Mouse (Mus musculus) embryonic stem cell, embryonic (primary cell): Measurements from ENCODE around the gene Ttll9.

Source experiments
- CTCF ChIA-PET, 4 experiments: fragments of 300-600 bp in 2 of 4; fragments of 350-600 bp in 2 of 4; sonication (Branson Sonifier 250); formaldehyde crosslinking; loops; one replicate each; lab custom pipeline; 2022; ENCODE audit warnings: inconsistent platforms in 2 of 4; lab: Charles Lee
- POLR2A ChIA-PET, 4 experiments: fragments of 300-600 bp in 2 of 4; fragments of 350-600 bp in 2 of 4; sonication (Branson Sonifier 250); formaldehyde crosslinking; loops; one replicate each; lab custom pipeline; 2022; ENCODE audit warnings: antibody characterized with exemption in 4 of 4, inconsistent platforms in 1 of 4; lab: Charles Lee

The Ttll9 gene

GRCm38 (mm10) chr2:152958116-152958515, 4.2 kb upstream of the Ttll9 start:
- ChIA-PET POLR2A (interaction anchor here in 2 of 4 experiments (0.5 to 1.2 kb wide), 3 partner anchors 14 to 440 kb away, joined by 3 to 5 read pairs (median 4); no protein-coding TSS in a partner anchor), CTCF (interaction anchor here in 2 of 4 experiments (0.6 to 1.6 kb wide), 6 partner anchors 18 to 849 kb away, joined by 3 to 4 read pairs (median 3); no protein-coding TSS in a partner anchor)

DNA sequence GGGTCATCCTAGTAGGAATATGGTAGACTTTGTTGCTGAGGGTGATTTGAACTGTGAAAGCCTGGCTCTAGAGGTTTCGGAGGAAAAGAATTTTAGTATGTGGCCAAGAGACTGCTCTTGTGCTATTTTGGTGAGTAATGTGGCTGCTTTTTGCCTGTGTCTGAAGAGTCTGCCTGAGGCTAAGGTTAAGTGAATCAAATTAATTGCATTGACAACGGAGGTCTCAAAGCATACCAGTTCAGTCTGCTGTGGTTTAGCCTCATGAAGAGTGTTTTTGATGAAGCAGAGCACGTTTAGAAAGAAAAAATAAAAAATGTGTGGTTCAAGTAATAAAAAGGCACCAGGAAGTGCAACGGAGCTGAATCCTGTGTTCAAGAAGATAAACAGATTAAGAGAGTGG, 3.3 kb downstream of the Ttll9 start:
- CTCF ChIA-PET, result no interaction called here

DNA sequence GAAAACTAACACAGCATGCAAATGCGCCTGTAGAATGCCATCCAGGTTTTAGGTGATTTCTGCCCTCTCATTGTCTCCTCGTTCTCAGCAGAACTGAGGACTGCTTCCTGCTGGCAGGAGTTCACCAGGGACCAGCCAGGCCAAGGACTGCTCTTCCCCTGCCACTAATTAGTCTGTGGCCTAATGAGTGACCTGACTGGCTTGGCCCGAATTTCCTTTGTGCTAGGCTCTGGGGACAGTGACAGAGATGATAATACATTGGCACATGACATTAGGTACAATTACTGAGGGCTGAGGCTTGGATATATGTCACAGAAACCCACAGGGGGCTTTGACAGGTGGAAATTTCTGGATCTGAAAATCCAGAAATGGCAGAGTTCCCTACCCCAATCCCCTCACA, 14.7 kb downstream of the Ttll9 start:
- ChIA-PET CTCF (no interaction called here), POLR2A (no interaction called here)

More for the DNA sequence above, 3.3 kb downstream of the Ttll9 start:
- POLR2A ChIA-PET, result interaction anchor here in 2 of 4 experiments (0.5 to 0.6 kb wide), 2 partner anchors 8 to 381 kb away, joined by 3 to 4 read pairs; no protein-coding TSS in a partner anchor

DNA sequence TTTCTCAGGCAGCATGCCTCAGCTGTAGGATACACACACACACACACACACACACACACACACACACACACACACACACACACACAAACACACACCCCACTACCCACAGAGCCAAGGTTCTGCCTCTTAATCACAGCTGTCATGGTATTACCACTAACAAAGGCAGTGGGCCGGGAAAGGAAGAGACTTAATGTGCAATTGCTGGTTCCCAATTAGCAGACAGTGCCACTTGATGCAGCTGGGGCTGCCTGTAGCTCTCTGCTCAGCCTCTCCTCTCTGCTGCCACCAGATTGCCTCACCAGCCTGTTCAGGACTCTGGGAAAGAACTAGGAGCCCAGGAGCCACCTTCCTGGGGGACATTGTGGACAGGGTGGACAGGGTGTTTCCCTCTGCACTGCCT, 23.3 kb downstream of the Ttll9 start:
- CTCF ChIA-PET, result interaction anchor here in 1 of 4 experiments (0.6 kb wide), 1 partner anchor 87 kb away, joined by 6 read pairs; no protein-coding TSS in a partner anchor
- POLR2A ChIA-PET, result interaction anchor here in 1 of 4 experiments (1.7 kb wide), 1 partner anchor 29 kb away, joined by 3 read pairs; no protein-coding TSS in a partner anchor

DNA sequence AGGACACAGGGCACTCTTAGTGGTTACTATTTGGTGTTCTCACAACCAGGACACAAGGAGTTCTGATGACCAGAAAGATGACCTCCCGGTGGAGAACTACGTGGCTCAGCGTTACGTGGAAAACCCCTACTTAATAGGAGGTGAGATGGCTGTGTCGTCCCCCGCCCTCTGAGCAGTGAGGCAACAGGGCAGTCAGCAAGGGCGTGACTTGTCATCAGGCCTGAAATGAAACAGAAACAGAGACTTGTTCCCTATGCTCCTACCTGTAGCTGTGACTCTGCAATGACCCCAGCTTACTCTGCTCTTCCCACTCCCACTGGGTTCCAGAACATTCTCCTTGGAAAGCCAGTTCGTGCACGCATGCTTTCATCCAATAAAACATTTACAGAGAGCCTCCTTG, 29.2 kb downstream of the Ttll9 start:
- POLR2A ChIA-PET, result interaction anchor here in 1 of 4 experiments (1.1 kb wide), 1 partner anchor 352 kb away, joined by 3 read pairs; no protein-coding TSS in a partner anchor
- CTCF ChIA-PET, result interaction anchor here in 1 of 4 experiments (2.0 kb wide), 1 partner anchor 8 kb away, joined by 4 read pairs; no protein-coding TSS in a partner anchor

GRCm38 (mm10) chr2:152997046-152997445, 34.8 kb downstream of the Ttll9 start:
- POLR2A ChIA-PET, result interaction anchor here in 3 of 4 experiments (0.6 to 1.3 kb wide), 5 partner anchors 9 to 88 kb away, joined by 3 to 4 read pairs (median 3); no protein-coding TSS in a partner anchor

DNA sequence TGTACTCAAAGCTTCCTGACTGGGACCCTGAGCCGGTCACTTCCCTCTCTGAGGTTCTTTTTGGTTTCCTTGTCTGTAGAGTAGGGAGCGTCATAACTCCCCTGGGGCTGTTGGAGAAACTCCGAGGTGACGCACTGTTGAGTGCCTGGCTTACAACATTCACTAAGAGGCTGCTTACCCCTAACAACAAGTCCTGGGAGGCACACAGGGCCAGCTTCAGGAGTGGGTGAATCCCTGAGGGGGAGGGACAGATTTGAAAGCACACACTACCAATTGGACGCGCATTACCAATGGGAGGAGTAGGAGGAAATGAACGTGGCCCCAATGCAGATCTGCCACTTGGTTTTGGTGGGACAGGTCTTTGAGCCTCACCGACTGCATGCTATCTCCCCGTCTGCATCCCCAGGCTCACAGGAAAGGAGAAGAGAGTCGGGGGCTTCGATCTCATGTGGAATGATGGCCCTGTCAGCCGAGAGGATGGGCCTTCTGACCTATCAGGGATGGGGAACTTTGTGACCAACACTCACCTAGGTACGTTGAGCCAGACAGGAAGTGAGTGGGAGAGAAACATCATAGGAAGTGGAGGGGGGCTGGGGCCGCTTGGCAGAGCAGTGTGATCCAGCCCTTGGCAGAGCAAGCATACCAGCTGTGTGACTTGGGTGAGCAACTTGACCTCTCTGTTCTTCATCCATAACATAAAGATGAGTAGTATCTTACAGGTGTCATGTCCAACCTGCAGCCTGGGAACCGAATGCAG, 40.4 kb downstream of the Ttll9 start:
- ChIA-PET CTCF (interaction anchor here in 1 of 4 experiments (0.7 kb wide), 1 partner anchor 87 kb away, joined by 3 read pairs; no protein-coding TSS in a partner anchor), POLR2A (interaction anchor here in 1 of 4 experiments (0.6 kb wide), 1 partner anchor 16 kb away, joined by 3 read pairs; no protein-coding TSS in a partner anchor)

More at GRCm38 (mm10) chr2:152997046-152997445, 34.8 kb downstream of the Ttll9 start:
- CTCF ChIA-PET, result interaction anchor here in 1 of 4 experiments (0.7 kb wide), 1 partner anchor 12 kb away, joined by 3 read pairs; no protein-coding TSS in a partner anchor

DNA sequence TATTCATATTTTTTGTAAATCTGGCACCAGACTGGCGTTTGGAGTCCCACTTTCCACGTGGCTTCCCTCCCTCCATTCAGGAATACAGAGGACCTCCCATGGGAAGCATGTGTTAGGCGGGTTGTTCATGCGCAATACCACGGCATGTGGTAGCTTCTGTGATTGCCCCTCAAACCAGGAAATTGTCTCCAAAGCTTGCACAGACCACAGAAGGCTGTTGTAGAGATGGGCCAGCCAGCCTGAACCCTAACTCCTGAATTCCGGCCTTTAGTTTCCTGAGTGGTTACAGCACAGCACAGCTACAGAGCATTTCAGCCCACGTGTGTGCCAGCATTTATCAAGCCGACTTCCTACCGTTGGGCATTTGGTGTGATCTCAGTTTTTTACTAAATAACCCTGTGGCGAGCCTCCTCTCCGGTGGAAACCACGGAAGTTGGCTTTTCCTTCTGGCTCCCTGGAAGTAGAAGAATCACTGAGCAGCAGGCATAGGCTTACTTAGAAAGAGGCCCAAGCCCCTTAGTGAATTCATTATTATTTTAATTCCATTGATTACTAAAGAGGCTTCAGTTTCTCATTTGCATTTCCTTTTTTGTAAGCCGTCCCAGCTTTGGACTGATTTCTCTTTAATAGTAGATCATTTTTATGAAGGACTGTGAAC, 41.5 kb downstream of the Ttll9 start:
- POLR2A ChIA-PET, result interaction anchor here in 1 of 4 experiments (1.0 kb wide), 1 partner anchor 11 kb away, joined by 4 read pairs; no protein-coding TSS in a partner anchor
- CTCF ChIA-PET, result interaction anchor here in 2 of 4 experiments (0.5 to 0.7 kb wide), 2 partner anchors 15 to 88 kb away, joined by 3 read pairs; no protein-coding TSS in a partner anchor

DNA sequence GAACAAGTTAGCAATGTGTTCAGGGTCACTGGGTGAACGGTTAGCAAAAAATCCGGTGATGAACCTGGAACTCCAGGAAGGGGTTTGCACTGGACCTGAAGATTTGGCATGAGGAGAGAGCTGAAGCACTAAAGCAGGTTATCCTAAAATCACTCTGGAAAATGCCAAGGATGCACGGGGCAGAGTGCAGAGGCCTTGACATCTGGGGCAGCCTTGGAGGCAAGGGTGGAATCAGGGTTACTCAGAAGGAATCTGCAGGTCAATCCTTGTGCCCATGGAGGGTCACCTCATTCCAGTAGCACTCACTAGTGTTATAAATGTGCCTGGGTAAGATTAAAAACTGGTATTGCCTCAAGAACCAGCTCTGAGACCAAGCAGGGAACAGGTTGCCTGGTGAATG, 43.7 kb downstream of the Ttll9 start:
- CTCF ChIA-PET, result interaction anchor here in 3 of 4 experiments (0.6 to 1.3 kb wide), 4 partner anchors 9 to 239 kb away, joined by 3 to 4 read pairs (median 4); no protein-coding TSS in a partner anchor
- POLR2A ChIA-PET, result interaction anchor here (0.6 to 1.1 kb wide), 6 partner anchors 9 to 203 kb away, joined by 3 read pairs; no protein-coding TSS in a partner anchor

DNA sequence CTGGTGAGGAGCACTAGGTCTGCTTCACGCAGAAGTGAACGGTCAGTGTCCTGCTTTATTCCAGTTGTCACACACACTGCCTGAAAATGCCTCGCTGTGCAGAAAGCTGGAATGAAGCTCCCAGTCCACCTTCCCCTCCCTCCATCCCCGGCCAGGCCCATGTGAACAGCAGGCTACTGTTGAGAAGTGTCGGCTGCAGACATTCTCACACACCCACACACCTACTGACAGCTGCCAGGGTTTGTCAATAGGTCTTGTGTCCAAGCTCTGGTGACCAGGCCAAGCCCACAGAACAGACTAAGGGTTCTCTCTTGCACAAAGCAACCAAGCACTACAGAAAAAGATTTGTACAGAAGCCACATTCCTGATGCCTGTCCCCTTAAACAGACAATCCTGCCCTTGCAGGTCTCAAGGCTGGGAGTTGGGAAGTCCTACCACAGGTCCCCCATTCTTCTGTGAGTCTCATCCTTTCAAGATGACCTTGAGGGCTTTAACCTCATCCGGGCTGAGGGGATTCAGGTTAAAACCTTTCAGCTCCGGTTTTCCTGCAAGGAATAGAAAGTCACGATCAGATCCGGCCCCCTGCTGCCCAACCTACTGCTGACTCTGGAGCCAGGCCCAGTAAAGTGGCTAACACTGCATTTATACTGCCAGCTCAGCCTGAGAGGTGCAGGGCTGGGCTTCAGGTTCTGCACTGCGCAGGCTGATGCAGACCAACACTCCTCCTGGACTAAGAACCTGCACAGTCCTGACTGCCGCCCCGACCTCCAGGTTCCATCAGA, 47.1 kb downstream of the Ttll9 start:
- POLR2A ChIA-PET, result interaction anchor here in 1 of 4 experiments (1.6 kb wide), 1 partner anchor 92 kb away, joined by 5 read pairs; no protein-coding TSS in a partner anchor
- CTCF ChIA-PET, result interaction anchor here in 1 of 4 experiments (0.6 kb wide), 1 partner anchor 13 kb away, joined by 3 read pairs; no protein-coding TSS in a partner anchor

DNA sequence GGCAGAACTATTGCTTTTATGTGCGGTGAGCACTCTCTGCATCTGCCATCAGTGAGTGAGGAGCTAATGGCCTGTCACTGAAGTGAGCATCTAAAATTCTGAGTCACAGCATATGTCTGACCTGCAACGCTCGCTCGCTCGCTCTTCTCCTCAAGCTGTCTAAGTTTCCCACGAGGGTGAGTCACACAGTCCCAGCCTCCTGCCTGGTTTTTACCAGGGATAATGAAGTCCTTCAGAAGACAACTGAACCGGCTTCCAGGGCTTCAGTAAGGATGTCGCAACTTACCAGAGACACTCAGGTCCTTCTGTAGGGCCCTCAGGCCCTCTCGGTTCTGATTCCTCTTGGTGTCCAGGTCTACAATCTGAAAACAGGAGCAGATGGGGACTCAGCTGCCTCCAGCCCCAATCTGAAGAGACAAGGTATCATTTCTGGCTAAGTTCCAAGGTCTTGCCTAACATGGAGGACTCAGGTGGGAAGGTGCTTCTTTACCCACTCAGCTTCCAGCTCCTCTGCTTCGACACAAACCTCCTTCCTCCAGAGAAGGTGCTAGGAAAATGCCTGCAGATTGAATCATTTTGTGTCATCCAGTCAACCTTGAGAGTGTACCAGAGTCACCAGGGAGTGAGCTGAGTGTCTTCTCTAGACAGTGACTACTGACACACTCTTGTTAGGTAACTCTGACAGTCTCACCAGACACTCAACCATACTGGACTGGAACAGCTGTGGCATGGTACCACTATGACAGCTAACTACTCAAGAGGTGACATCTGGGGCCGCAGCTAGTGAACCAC, 51.6 kb downstream of the Ttll9 start:
- ChIA-PET CTCF (interaction anchor here in 1 of 4 experiments (0.6 kb wide), 1 partner anchor 393 kb away, joined by 3 read pairs; no protein-coding TSS in a partner anchor), POLR2A (interaction anchor here in 1 of 4 experiments (1.1 kb wide), 1 partner anchor 16 kb away, joined by 3 read pairs; no protein-coding TSS in a partner anchor)

GRCm38 (mm10) chr2:153014758-153015593, 52.7 kb downstream of the Ttll9 start, which contains the start of gene Pdrg1:
Gene Pdrg1 (minus strand): TSS chr2:153015427.
- ChIA-PET CTCF (interaction anchor here (0.6 to 1.6 kb wide), 8 partner anchors 9 to 537 kb away, joined by 3 to 5 read pairs (median 3); partner anchors contain the start of gene Xkr7 (in 1 of the 4)), POLR2A (interaction anchor here in 2 of 4 experiments (0.5 to 1.4 kb wide), 2 partner anchors 13 to 542 kb away, joined by 3 read pairs; no protein-coding TSS in a partner anchor)

DNA sequence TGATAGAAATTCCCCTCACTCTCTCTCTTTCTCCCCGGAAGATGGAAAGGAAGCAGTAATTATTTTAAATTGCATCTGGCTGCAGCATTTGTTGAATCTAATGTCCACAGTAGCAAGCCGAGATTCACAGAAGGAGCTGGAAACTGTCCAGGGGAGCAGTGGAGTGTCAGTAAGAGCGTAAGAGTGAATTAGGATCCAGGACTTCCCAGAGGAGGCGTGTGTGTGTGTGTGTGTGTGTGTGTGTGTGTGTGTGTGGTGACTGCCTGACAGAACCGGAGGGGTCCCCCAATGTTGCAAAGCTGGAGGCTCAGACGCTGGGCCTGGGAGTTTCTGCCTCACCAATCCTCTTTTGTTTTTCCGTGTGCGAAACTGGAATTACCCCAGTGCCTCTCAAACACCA, 53.5 kb downstream of the Ttll9 start:
- POLR2A ChIA-PET, result interaction anchor here in 2 of 4 experiments (0.6 to 1.4 kb wide), 4 partner anchors 9 to 288 kb away, joined by 3 to 9 read pairs (median 3); no protein-coding TSS in a partner anchor

DNA sequence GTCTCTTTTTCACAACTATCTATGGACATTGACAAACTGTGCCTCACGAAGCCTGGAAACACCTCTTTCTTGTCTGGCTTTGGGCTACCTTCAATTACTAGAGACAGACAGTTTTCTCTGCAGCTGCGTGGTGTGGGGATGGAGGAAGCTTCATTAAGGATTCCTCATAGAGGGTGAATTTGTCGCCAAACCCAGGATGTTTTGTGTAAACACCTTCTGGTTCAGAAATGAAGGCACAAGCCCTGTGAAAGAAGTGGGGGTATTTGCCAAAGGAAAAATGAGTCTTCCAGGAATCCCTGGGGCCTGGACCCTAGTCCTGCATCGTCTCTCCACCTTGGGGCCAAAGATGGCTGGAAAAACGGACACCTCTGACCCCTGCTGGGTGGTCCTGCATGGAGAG, 54.5 kb downstream of the Ttll9 start:
- POLR2A ChIA-PET, result interaction anchor here in 2 of 4 experiments (0.7 to 0.8 kb wide), 2 partner anchors 10 to 166 kb away, joined by 3 to 4 read pairs; no protein-coding TSS in a partner anchor
- CTCF ChIA-PET, result interaction anchor here in 2 of 4 experiments (0.7 to 1.5 kb wide), 6 partner anchors 54 to 570 kb away, joined by 3 to 8 read pairs (median 3); no protein-coding TSS in a partner anchor

More for the DNA sequence above, 53.5 kb downstream of the Ttll9 start:
- CTCF ChIA-PET, result interaction anchor here in 3 of 4 experiments (0.5 to 1.6 kb wide), 13 partner anchors 10 to 1410 kb away, joined by 3 to 5 read pairs (median 3); partner anchors contain the start of gene Xkr7 (in 1 of the 3)

GRCm38 (mm10) chr2:153019355-153019754, 57.1 kb downstream of the Ttll9 start:
- ChIA-PET CTCF (no interaction called here), POLR2A (interaction anchor here in 1 of 4 experiments (0.7 kb wide), 1 partner anchor 349 kb away, joined by 3 read pairs; no protein-coding TSS in a partner anchor)
